Mouse (Mus musculus): ENCODE data around the gene B3gnt7. TPM values are rescaled to one million over a fixed set of nuclear protein-coding genes. Genes with fewer than 3 reads are reported as not detected.
A peak's percentile ranks its signal among the peaks of the same experiment; 100 is the strongest.

Gene B3gnt7
- polyA plus RNA-seq, 1 experiment: 5.8 TPM

DNA sequence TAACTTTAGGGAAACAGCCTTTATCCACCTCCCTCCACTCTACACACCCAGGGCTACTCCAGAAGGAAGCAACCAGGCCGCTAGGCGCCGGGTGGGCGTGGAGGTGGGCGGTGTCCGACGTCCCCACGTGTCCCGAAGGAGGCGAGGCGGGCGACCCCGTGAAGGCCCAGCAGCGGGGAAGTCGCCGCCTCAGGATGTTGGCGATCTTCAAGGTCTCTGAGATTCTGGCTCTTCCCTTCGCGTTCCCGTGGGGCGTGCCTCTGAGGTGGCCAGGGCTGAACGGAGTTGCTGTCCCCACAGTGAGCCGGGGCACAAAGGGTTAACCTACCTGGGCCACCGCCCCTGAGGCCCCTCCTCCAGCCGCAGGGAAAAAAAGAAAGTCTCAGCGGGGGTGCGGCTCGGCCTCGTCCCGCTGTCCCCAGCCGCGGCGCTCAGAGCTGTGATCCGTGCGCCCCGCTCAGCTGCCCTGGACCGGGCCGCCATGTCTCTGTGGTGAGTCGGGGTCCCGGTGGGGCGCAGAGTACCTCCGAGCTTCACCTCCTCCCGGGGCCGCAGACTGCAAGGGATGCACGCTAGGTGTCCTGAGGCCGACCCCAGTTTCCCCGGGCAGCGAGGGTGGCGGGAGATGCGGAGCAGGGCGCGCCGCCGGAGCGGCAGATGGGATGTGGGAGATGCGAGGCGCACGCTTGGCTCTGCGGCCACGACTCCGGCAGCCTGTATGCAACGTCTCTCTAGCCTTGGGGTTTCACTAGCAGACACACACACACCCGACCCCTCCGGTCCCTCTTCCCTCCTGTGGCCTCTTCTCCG lies 636 bp downstream of the B3gnt7 start:
- TF ChIP-seq POLR2A (IDR thresholded peaks at IDR 0.05; ENCODE audit: borderline replicate concordance, extremely low read depth, insufficient read depth, insufficient read length, poor library complexity, severe bottlenecking): no peak
- TF ChIP-seq CTCF (IDR thresholded peaks at IDR 0.05; ENCODE audit: borderline replicate concordance, extremely low read depth, insufficient read depth, insufficient read length): 0 out of 2 replicates have a peak, but pooled peaks have one; percentile 3
- peak; percentile 67 for DNase-seq (ENCODE audit: low read depth)

DNA sequence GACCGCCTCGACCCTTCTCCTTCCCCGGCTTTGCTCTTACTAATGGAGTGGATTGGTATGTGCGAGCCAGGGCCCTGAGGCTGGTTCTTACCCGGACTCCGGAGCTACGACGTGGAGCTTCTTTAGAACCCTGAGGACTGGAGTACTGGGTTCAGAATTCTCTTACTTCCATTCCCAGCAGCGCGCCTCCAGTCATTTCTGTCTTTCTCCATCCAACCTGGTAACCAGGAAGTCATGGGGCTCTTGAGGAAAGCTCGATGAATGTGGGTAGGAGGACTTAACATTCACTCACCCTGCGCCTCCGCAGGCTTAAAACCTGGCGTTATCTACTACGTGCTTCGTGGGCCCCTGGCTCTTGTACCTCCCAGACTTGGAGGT lies 1.2 kb downstream of the B3gnt7 start:
- no peak for TF ChIP-seq CTCF (IDR thresholded peaks at IDR 0.05; ENCODE audit: borderline replicate concordance, extremely low read depth, insufficient read depth, insufficient read length)
- DNase-seq (ENCODE audit: low read depth): no peak

- DNase-seq (ENCODE audit: low read depth): no peak
- no peak for TF ChIP-seq POLR2A (IDR thresholded peaks at IDR 0.05; ENCODE audit: borderline replicate concordance, extremely low read depth, insufficient read depth, insufficient read length, poor library complexity, severe bottlenecking)
- TF ChIP-seq CTCF (IDR thresholded peaks at IDR 0.05; ENCODE audit: borderline replicate concordance, extremely low read depth, insufficient read depth, insufficient read length): no peak
Observed at GRCm38 (mm10) chr1:86306686-86307085, 4.1 kb downstream of the B3gnt7 start.

DNA sequence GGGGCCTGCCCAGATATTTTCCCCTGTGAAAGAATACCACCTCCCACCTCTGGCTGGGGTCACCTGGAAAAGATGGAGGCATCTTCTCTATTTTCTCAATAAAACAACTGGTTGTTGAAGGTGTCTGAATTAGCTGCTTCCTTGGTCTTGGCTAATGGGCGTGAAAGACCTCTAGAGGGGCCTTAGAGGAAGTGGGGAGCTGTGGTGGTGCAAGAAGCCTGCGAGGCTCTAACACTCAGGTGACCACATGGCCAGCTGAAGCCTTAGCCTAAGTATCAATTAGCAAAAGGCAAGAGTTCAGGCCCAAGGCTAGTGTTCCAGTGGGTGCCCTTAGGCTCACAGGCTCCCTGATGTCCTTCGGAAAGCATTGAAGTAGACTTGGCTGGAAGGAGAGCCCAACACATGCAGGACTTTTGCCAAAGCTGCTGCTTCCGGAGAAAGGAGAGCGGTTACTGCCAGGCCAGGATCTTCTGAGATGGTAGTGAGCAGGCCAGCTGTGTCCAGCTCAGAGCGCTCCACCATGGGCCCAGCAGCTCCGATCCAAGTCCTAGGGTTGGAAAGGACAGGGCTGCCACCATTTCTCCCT lies 4.6 kb downstream of the B3gnt7 start:
- no peak for TF ChIP-seq CTCF (IDR thresholded peaks at IDR 0.05; ENCODE audit: borderline replicate concordance, extremely low read depth, insufficient read depth, insufficient read length)
- TF ChIP-seq POLR2A (IDR thresholded peaks at IDR 0.05; ENCODE audit: borderline replicate concordance, extremely low read depth, insufficient read depth, insufficient read length, poor library complexity, severe bottlenecking): no peak
- DNase-seq (ENCODE audit: low read depth): no peak

- TF ChIP-seq CTCF (IDR thresholded peaks at IDR 0.05; ENCODE audit: borderline replicate concordance, extremely low read depth, insufficient read depth, insufficient read length) (no peak), POLR2A (IDR thresholded peaks at IDR 0.05; ENCODE audit: borderline replicate concordance, extremely low read depth, insufficient read depth, insufficient read length, poor library complexity, severe bottlenecking) (no peak)
- DNase-seq (ENCODE audit: low read depth): no peak
Observed at GRCm38 (mm10) chr1:86307871-86308641, 5.4 kb downstream of the B3gnt7 start.

DNA sequence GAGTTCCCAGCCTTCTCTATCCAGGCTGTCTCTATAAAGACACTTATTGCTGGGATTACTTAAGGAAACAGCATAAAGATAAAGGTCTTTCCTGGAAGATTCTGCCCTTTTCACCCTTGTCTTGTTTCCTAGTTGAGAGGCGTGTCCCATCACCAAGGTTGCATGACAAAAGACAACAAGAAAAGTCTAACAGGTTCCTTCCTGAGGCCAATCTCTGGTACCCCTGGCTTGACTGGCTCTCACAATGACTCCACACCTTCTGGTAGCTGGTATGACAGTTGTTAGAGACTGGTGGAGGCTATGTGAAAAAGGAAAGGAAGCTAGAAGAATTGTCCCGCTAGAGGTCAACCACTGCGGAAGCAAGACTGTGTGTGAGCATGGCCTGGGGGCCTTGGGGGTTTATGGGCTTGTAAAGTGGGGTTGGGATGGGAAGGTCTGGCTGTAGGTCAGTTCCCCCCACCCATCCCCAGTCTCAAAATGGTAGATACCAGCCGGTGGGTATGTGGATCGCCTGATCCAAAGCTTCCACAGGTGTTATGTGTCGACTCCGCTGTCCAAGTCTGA lies 6.7 kb downstream of the B3gnt7 start:
- no peak for DNase-seq (ENCODE audit: low read depth)
- no peak for TF ChIP-seq POLR2A (IDR thresholded peaks at IDR 0.05; ENCODE audit: borderline replicate concordance, extremely low read depth, insufficient read depth, insufficient read length, poor library complexity, severe bottlenecking)
- no peak for TF ChIP-seq CTCF (IDR thresholded peaks at IDR 0.05; ENCODE audit: borderline replicate concordance, extremely low read depth, insufficient read depth, insufficient read length)

DNA sequence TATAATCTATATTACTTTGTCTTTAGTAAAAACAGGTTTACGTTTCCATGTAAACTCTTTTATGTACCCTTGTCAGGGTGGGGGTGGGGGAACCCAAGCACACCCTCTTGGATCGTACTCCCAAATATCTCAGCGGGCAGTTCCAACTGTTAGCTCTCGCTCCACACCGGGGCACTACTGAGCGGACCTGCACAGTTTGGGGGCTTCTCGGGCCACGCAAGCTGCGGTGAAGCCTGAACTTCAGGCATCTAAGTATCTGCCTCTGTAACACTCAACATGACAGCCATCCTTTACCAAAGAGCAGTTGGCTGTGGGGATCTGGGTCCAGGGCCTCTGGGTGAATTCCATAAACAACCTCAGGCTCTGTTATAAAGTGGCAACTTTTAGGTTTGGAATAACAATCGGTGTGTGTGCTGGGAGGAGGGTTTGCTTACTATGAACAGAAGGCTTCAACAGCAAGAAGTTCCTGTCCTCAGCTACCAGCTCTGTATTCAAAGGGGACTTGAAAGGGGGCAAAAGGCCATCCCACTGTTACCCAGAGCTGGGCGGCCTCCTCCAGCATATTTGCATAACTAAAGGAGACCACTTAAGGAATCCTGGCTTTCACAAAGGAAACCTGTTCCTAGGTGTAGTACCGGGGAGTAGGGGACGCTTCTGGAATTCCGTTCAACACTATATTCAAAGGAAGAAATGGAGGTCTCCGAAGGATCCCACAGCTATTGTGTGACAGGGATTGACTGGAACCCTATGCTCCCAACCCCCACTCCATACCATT lies 8.1 kb downstream of the B3gnt7 start:
- TF ChIP-seq CTCF (IDR thresholded peaks at IDR 0.05; ENCODE audit: borderline replicate concordance, extremely low read depth, insufficient read depth, insufficient read length) (no peak), POLR2A (IDR thresholded peaks at IDR 0.05; ENCODE audit: borderline replicate concordance, extremely low read depth, insufficient read depth, insufficient read length, poor library complexity, severe bottlenecking) (no peak)
- no peak for DNase-seq (ENCODE audit: low read depth)

DNA sequence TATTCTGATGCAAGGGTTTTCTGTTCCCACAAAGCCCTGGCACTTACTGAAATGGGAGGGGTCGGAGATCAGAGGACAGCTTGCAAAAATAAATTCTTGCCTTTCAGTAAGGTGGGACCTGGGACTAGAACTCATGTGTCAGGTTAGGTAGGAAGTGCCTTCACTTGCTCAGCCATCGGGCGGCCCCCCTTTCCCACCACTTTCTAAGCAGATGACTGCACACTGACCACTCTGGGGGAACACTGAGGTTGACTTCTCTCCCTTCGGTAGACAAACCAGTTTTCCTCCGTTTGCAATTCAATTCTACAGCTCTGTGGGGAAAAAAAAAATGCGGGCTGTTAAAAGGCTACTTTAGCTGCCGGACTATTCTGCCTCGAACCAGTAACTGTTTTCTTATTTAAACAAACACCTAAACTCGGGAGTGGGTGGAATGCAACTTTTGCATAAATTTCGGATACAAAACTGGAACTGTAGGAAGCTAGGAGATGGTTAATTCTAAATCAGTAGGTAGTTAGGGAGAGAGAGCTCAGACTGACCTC lies 8.9 kb downstream of the B3gnt7 start:
- TF ChIP-seq CTCF (IDR thresholded peaks at IDR 0.05; ENCODE audit: borderline replicate concordance, extremely low read depth, insufficient read depth, insufficient read length): no peak
- no peak for TF ChIP-seq POLR2A (IDR thresholded peaks at IDR 0.05; ENCODE audit: borderline replicate concordance, extremely low read depth, insufficient read depth, insufficient read length, poor library complexity, severe bottlenecking)
- no peak for DNase-seq (ENCODE audit: low read depth)

DNA sequence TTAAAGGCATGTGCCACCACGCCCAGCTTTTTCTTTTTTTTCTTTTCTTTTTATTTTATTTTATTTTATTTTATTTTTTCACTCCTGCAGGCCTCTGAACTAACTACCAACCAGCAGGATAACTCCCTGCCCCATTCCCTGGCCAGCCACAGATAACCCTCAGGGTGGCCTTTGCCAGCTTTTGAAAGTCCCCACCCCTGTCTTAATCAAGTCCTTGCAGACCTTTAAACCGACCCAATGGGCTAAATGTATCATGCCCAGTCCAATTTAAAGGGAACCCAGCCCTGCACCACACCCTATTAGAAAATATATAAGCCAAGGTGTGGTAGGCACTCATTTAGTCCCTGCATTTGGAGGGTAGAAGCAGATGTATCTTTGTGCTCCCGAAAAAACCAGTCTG lies 9.6 kb downstream of the B3gnt7 start:
- TF ChIP-seq POLR2A (IDR thresholded peaks at IDR 0.05; ENCODE audit: borderline replicate concordance, extremely low read depth, insufficient read depth, insufficient read length, poor library complexity, severe bottlenecking) (no peak), CTCF (IDR thresholded peaks at IDR 0.05; ENCODE audit: borderline replicate concordance, extremely low read depth, insufficient read depth, insufficient read length) (no peak)
- no peak for DNase-seq (ENCODE audit: low read depth)

GRCm38 (mm10) chr1:86313096-86313771 lies 10.6 kb downstream of the B3gnt7 start:
- TF ChIP-seq POLR2A (IDR thresholded peaks at IDR 0.05; ENCODE audit: borderline replicate concordance, extremely low read depth, insufficient read depth, insufficient read length, poor library complexity, severe bottlenecking) (no peak), CTCF (IDR thresholded peaks at IDR 0.05; ENCODE audit: borderline replicate concordance, extremely low read depth, insufficient read depth, insufficient read length) (no peak)
- DNase-seq (ENCODE audit: low read depth): no peak

Measured in brain, embryonic 14.5 days (tissue).